Mouse (Mus musculus): ENCODE data around the gene Shb.

DNA sequence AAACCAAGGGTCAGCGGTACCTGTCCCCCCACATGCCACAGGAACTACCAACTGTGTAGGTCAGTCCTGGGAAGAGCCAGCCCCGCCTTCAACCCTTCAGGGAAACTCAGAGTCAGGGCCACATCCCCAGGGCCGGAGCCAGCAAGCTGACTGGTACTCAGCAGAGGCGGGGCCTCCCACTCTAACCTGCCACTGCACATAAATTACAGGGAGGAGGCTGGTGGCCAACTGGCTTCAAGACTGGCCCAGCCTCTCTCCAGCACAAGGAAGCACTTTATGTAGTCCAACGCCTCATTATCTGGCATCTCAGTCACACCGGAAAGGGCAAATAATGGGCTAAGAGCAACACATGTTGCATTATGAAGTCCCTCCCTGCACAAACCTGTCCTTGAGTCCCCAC, 22.1 kb downstream of the Shb start:
- TF ChIP-seq EP300 (IDR thresholded peaks at IDR 0.05; ENCODE audit: low read depth) (no peak), CTCF (IDR thresholded peaks at IDR 0.05; ENCODE audit: low read depth) (no peak)

Data from liver, postnatal 0 days (tissue).